Mouse (Mus musculus) adipose tissue, adult 10 weeks (tissue): ENCODE measurements around the gene Lpcat1. TPM values are rescaled to one million over a fixed set of nuclear protein-coding genes. Genes with fewer than 3 reads are reported as not detected.

Experiments
- polyA plus RNA-seq: library from polyadenylated mRNA; stranded (reverse); fragments of 350-450 nt; fragmentation: Illumina TruSeq; extraction: RNeasy Lipid Tissue Mini Kit (QIAGEN cat#74804); gene quantifications from one replicate; pipeline ENCODE4 v1.2.3, GENCODE M21; 2014; ENCODE audit warnings: low read depth, low replicate concordance

The Lpcat1 gene
- polyA plus RNA-seq = 13.7 TPM

DNA sequence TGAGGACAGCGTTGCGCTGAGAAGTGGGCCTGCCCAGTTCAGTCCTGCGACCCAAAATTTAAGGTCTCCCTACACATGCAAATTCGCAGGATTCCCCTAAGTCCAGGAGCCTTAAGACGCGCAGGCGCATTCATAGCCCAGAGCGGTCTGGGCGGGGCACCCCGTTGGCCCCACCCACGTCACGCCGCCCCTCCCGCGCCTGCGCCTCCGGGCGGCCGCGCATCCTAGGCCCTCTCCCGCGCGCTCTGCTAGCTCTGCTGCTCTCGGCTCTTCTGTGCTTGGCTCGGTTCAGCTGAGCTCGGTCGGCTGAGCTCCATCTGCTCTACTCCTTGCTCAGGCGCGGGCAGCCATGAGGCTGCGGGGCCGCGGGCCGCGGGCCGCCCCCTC, at the start of gene Lpcat1:
Gene Lpcat1 (plus strand): TSS at position 164 of the 387 bp plus-strand sequence.

DNA sequence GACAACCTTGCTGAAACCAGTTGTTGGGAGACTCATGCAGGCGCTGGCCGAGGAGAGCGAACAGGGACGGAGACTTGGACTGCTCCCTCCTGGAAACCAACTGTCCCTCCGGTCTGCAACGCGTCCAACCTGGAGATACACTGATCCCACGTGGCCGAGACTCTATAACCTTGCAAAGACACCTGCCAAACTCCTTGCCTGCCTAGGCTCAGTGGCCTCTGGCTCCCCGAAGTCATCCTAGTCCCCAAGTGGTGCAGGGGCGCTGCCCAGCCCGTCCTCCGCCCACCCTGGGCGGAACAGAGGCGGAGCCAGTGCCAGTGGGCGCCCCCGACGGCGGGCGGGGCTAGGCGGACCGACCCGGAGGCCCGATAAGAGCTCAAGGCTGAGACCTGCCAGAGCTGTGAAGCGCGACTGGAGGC, 69.4 kb downstream of the Lpcat1 start, which contains the start of gene Slc6a3:
Gene Slc6a3 (plus strand): TSS at position 345 of the 419 bp plus-strand sequence.

Other genes starting within 250 kb of the Lpcat1 start
- not detected for gene Irx4, start 206.7 kb upstream of the Lpcat1 start, polyA plus RNA-seq
- gene Mrpl36, start 138.7 kb upstream of the Lpcat1 start, polyA plus RNA-seq = 51.5 TPM
- gene Ndufs6, start 138.7 kb upstream of the Lpcat1 start, polyA plus RNA-seq = 165 TPM
- gene Slc6a3, start 69.5 kb downstream of the Lpcat1 start, polyA plus RNA-seq = not detected
- gene Clptm1l, start 136.8 kb downstream of the Lpcat1 start, polyA plus RNA-seq = 165 TPM
- gene Tert, start 159.7 kb downstream of the Lpcat1 start, polyA plus RNA-seq = 2.4 TPM
- 2.8 TPM for gene Slc6a18, start 210.8 kb downstream of the Lpcat1 start, polyA plus RNA-seq
- gene Slc6a19, start 237.7 kb downstream of the Lpcat1 start, polyA plus RNA-seq = 1.3 TPM